In the genomic region with DNA sequence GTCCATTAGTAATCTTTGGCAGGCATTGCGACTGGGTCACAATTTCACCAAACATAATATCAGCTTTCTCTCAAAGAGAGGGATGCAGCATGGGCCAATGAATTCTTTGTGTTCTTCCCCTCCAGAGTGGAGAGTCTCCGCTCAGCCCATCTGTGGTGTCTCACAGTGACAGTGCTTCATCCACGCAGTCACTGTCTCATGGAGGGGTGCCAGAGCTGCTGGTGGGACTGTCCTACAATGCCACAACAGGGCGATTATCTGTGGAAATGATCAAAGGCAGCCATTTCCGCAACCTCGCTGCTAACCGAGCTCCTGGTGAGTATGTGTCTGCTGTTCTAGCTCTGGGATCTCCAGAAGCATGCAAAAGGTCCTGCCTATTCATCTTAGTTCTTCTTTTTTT, we compare ENCODE assay signal across 11 mouse cellular contexts.
DNase-seq lines count a peak whose midpoint lies in the region; ATAC-seq lines count a peak whose summit lies in the region.
"Had no signal": no experiment of that assay in that cellular context is flagged by ENCODE, and none has a peak within 500 bp of the region (broad histone marks: within the 10 kb centered on the region; RNA-seq: fewer than 3 reads in every experiment).

No protein-coding gene starts in this region.

- no peak overlapping the region for H3K4me3 ChIP-seq in forebrain, embryonic 16.5 days (replicated peaks; ENCODE audit: low read length)
- no peak overlapping the region for H3K4me3 ChIP-seq in forebrain, embryonic 14.5 days (ENCODE audit: low read depth, low read length)
- H3K4me3 ChIP-seq: heart, embryonic 15.5 days; stomach, embryonic 15.5 days had no signal

- no peak overlapping the region for H3K9ac ChIP-seq in forebrain, embryonic 16.5 days (replicated peaks; ENCODE audit: low read depth, low read length)
- no peak overlapping the region for H3K9ac ChIP-seq in forebrain, embryonic 14.5 days (ENCODE audit: low read length)
- H3K9ac ChIP-seq: heart, embryonic 15.5 days; liver, embryonic 14.5 days; stomach, embryonic 15.5 days had no signal

- no peaks in the 10 kb centered on the region for H3K4me1 ChIP-seq in forebrain, embryonic 16.5 days (replicated peaks; ENCODE audit: control insufficient read depth, insufficient read depth, low read length)
- H3K4me1 ChIP-seq in forebrain, embryonic 14.5 days (ENCODE audit: control insufficient read depth, insufficient read depth, low read length), result no peaks in the 10 kb centered on the region
- H3K4me1 ChIP-seq: heart, embryonic 15.5 days; stomach, embryonic 15.5 days had no signal

- no peaks in the 10 kb centered on the region for H3K36me3 ChIP-seq in forebrain, embryonic 16.5 days (ENCODE audit: control insufficient read depth, insufficient read depth)
- no peaks in the 10 kb centered on the region for H3K36me3 ChIP-seq in forebrain, embryonic 14.5 days (ENCODE audit: control insufficient read depth, insufficient read depth, low read length)
- H3K36me3 ChIP-seq: heart, embryonic 15.5 days; stomach, embryonic 15.5 days had no signal

- no peak overlapping the region for H3K27ac ChIP-seq in forebrain, embryonic 16.5 days (ENCODE audit: low read length)
- H3K27ac ChIP-seq in forebrain, embryonic 14.5 days (ENCODE audit: low read depth, low read length), result no peak overlapping the region
- H3K27ac ChIP-seq: heart, embryonic 15.5 days; liver, embryonic 14.5 days; stomach, embryonic 15.5 days had no signal

- H3K9me3 ChIP-seq in forebrain, embryonic 16.5 days (ENCODE audit: control insufficient read depth, low read length), result no peaks in the 10 kb centered on the region
- H3K9me3 ChIP-seq in forebrain, embryonic 14.5 days (replicated peaks; ENCODE audit: control insufficient read depth, low read length), result no peaks in the 10 kb centered on the region
- H3K9me3 ChIP-seq: heart, embryonic 15.5 days; stomach, embryonic 15.5 days had no signal

- 64% methylated on average over 7 of the region's 7 CpGs for WGBS in forebrain, embryonic 16.5 days
- WGBS in forebrain, embryonic 14.5 days, result 80% methylated on average over 7 of the region's 7 CpGs

- peak; percentile 58; the same call in 1 of the 2 replicates for ATAC-seq in forebrain, embryonic 16.5 days
- ATAC-seq in forebrain, embryonic 14.5 days, result no peak

- H3K4me2 ChIP-seq in forebrain, embryonic 16.5 days (ENCODE audit: low read length), result no peak overlapping the region
- H3K4me2 ChIP-seq in forebrain, embryonic 14.5 days (ENCODE audit: low read length), result no peak overlapping the region
- H3K4me2 ChIP-seq: heart, embryonic 15.5 days; stomach, embryonic 15.5 days had no signal

- H3K27me3 ChIP-seq in forebrain, embryonic 16.5 days (replicated peaks; ENCODE audit: control insufficient read depth, insufficient read depth, low read length), result no peaks in the 10 kb centered on the region
- no peaks in the 10 kb centered on the region for H3K27me3 ChIP-seq in forebrain, embryonic 14.5 days (replicated peaks; ENCODE audit: control insufficient read depth, insufficient read depth, low read length)
- H3K27me3 ChIP-seq: heart, embryonic 15.5 days; stomach, embryonic 15.5 days had no signal

- DNase-seq in forebrain, embryonic 14.5 days (ENCODE audit: low spot score), result no peak
- DNase-seq in cerebellum, adult 11-12 months, result peak; percentile 34
- peak; percentile 36 to 62 for DNase-seq in frontal cortex, postnatal 14 days (ENCODE audit: low spot score in 2 of 2)
- DNase-seq in left cerebral cortex, adult 9 months (ENCODE audit: low spot score in 2 of 2), result peak; percentile 36 to 71
- DNase-seq in urinary bladder, adult 18-20 months (ENCODE audit: low spot score in 2 of 2), result no peak
- no peak for DNase-seq in adrenal gland, adult (ENCODE audit: inconsistent age in 2 of 2, low spot score in 1 of 2)
- DNase-seq in testis, postnatal 14 days (ENCODE audit: low spot score), result no peak

Comparison
In these comparisons a context has a peak if more than half of its experiments do, and no peak if none do; other contexts are left out.
1. DNase-seq: peak in cerebellum, adult 11-12 months (single experiment), frontal cortex, postnatal 14 days (2 of 2) and left cerebral cortex, adult 9 months (2 of 2); none in forebrain, embryonic 14.5 days (single experiment), urinary bladder, adult 18-20 months (0 of 2), adrenal gland, adult (0 of 2) and testis, postnatal 14 days (single experiment).